Mouse (Mus musculus): ENCODE measurements at regions not wholly inside any gene's neighbourhood (a gene's known extent, or its start where the extent isn't known, plus 50 kb on each side); places are given as distances from the start of the nearest gene placed in this dataset.
"Not testable (repeated sequence)": the region's sequence is repeated elsewhere in the genome, so short reads cannot be mapped to it uniquely, and the experiment has no call there.

DNA sequence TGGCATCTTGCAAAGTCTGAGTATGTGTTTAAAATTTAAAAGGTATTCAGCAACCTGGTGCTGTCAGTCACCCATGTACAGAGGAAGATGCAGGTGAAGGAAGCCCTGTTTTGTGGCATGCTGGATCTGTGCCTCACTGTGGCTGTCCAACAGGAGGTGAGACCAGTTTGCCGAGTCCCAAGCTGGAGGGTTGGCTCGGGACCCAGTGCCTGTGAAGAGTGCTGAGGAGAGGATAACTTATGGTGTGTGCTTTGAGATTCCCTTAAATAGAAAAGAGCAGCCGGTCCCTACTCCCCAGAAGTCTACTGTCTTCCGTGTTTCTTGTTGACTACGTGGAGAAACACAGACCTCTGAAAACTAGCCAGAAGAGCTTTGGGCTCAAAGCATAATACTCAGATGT, 396.3 kb upstream of the Id2 start:
- no peak for ATAC-seq (ENCODE audit: insufficient number of reproducible peaks, insufficient read depth, low FRiP score, low TSS enrichment)
- Histone ChIP-seq H3K9me3 (no peaks in the 10 kb centered on the region), H3K9ac (no peak overlapping the region), H3K4me3 (no peak overlapping the region), H3K4me1 (no peaks in the 10 kb centered on the region), H3K27ac (no peak overlapping the region), H3K27me3 (no peaks in the 10 kb centered on the region), H3K4me2 (replicated peaks) (no peak overlapping the region), H3K36me3 (no peaks in the 10 kb centered on the region)
- WGBS, result 84% methylated on average over 5 of the region's 5 CpGs

DNA sequence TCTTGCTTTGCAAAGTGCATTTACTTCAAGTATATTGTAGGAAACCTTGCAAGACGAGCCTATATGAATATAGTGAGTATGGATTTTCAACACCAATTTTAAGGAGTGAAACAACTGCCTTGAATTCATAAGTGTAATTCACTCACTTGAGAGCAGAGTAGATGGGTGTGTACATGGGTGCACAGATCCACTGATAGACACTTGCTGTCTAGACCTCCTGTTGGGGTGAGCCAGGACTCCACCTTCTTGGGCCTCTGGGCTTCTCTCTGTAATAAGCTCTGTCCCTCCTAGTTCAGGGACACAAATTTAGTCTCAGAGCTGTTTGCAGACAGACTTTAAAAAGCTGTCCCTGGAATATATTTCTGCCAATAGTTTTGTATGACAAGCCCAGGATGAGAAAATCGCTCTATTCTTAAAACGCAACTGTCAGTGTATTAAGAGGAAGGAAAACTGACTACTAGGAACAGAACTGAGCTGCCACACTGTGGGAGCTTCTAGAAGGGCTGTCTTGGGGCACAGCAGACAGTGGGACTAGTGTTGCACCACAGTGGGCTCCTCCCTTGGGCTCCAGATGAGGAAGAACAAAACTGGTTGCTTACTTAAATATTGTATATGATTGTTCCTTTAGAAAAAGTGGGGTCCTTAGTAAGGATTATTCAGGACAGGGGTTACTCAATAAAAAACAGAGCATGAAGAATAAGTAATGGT, 395.7 kb upstream of the Id2 start:
- H3K4me2 ChIP-seq (replicated peaks), result no peak overlapping the region
- no peak for ATAC-seq (ENCODE audit: insufficient number of reproducible peaks, insufficient read depth, low FRiP score, low TSS enrichment)
- no peaks in the 10 kb centered on the region for H3K4me1 ChIP-seq
- H3K27me3 ChIP-seq, result no peaks in the 10 kb centered on the region
- no peak overlapping the region for H3K27ac ChIP-seq
- no peaks in the 10 kb centered on the region for H3K9me3 ChIP-seq
- no peaks in the 10 kb centered on the region for H3K36me3 ChIP-seq
- H3K4me3 ChIP-seq, result no peak overlapping the region
- whole genome bisulfite sequencing, result 91% methylated on average over 3 of the region's 3 CpGs
- no peak overlapping the region for H3K9ac ChIP-seq

DNA sequence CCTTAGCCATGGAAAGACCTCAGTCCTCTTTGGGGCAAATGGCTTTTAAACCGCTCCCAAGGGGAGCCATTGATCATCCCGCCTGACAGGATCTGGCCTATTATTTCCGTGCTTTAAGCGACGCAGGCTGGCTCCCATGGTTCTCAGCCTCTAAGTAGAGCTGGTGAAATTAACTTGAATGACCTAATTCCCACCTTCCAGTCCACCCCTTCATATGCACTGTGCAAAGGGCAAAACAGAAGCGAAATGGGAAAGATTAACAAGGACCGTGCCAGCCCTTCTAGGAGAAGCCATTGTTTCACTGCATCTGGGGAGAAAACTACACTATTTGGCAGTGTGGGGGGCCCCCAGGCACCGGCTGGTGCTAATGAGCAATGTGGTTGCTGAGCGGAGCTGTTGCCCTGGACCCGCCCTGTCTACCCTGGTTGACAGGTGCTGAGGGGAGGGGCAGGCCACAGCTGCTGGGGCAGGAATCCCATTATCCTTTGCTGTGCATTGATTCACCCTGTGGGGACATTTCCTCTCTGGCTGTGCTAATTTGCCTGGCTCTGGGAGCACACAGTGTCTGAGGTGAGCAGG, 378.3 kb upstream of the Id2 start:
- no peaks in the 10 kb centered on the region for H3K27me3 ChIP-seq
- no peak overlapping the region for H3K9ac ChIP-seq
- peaks cover 13% of the 10 kb centered on the region for H3K4me1 ChIP-seq
- no peaks in the 10 kb centered on the region for H3K9me3 ChIP-seq
- H3K27ac ChIP-seq, result no peak overlapping the region
- no peaks in the 10 kb centered on the region for H3K36me3 ChIP-seq
- 15% methylated on average over 10 of the region's 10 CpGs for WGBS
- ATAC-seq (ENCODE audit: insufficient number of reproducible peaks, insufficient read depth, low FRiP score, low TSS enrichment), result peak; percentile 74; the same call in 1 of the 2 replicates
- no peak overlapping the region for H3K4me3 ChIP-seq
- no peak overlapping the region for H3K4me2 ChIP-seq (replicated peaks)

DNA sequence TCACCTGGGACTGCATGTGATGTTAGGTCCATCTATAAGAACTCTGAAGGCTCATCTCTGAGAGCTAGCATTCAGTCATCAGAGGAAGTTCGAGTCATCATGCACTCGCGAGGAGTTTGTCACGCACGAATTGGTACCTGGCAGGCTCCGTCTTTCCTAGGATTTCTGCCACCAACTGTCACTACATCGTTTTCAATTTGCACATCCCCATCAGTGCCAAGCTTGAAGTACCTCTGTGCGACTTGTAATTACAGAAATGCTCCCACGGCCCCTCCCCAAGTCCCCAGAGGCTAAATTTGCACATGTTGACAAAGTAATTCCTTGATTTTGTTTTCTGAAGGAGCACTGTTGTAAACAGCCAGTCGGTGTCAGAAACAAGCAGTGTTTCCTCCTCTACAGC, 372.2 kb upstream of the Id2 start:
- H3K27me3 ChIP-seq, result no peaks in the 10 kb centered on the region

DNA sequence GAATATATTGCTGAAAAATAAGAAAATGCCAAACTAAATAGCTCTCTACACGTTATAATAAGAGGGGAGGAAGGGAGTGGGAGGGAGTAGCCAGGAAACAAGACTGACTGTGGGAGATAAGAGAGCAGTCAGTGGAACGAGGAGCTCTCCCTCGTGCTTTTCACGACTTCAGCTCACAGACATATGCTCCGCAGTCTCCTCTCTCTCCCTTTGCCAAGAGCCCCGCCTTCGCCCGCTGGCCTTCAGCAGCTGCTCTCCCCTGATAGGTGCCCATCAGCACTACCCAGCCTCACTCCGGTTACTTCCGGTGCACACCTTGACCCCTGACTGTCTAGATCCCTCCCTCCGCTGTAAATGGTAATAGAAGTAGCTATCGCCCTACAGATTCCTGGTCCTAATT, 370.8 kb upstream of the Id2 start:
- ATAC-seq (ENCODE audit: insufficient number of reproducible peaks, insufficient read depth, low FRiP score, low TSS enrichment), result no peak
- WGBS, result 71% methylated on average over 12 of the region's 12 CpGs
- Histone ChIP-seq H3K4me2 (replicated peaks) (no peak overlapping the region), H3K9me3 (no peaks in the 10 kb centered on the region), H3K27me3 (no peaks in the 10 kb centered on the region), H3K4me3 (no peak overlapping the region), H3K27ac (no peak overlapping the region), H3K4me1 (no peaks in the 10 kb centered on the region), H3K9ac (no peak overlapping the region), H3K36me3 (no peaks in the 10 kb centered on the region)

More for the DNA sequence above, 372.2 kb upstream of the Id2 start:
- H3K4me3 ChIP-seq, result no peak overlapping the region
- no peak overlapping the region for H3K9ac ChIP-seq
- 78% methylated on average over 10 of the region's 10 CpGs for WGBS
- no peak overlapping the region for H3K4me2 ChIP-seq (replicated peaks)
- H3K4me1 ChIP-seq, result no peaks in the 10 kb centered on the region
- no peaks in the 10 kb centered on the region for H3K36me3 ChIP-seq
- no peak for ATAC-seq (ENCODE audit: insufficient number of reproducible peaks, insufficient read depth, low FRiP score, low TSS enrichment)
- H3K27ac ChIP-seq, result no peak overlapping the region
- no peaks in the 10 kb centered on the region for H3K9me3 ChIP-seq

DNA sequence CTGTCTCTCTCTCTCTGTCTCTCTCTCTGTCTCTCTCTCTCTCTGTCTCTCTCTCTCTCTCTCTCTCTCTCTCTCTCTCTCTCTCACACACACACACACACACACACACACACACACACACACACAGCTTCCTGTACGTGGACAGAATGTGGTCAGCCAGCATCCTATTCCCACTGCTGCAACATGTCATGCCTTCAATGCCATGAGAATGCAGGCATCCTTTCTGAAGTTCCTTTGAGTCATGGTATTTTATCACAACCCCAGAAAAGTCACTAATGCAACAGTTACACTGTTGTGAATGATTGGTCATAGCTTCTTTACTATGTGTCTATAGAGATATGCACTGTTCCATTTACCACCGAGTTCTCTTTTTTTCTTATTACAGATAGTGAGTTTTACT, 365.8 kb upstream of the Id2 start:
- not testable (repeated sequence) for H3K9ac ChIP-seq; H3K27ac ChIP-seq; H3K4me2 ChIP-seq (replicated peaks); H3K36me3 ChIP-seq; H3K4me3 ChIP-seq; H3K27me3 ChIP-seq; H3K4me1 ChIP-seq; H3K9me3 ChIP-seq; ATAC-seq (ENCODE audit: insufficient number of reproducible peaks, insufficient read depth, low FRiP score, low TSS enrichment)
- 87% methylated on average over 2 of the region's 2 CpGs for WGBS

DNA sequence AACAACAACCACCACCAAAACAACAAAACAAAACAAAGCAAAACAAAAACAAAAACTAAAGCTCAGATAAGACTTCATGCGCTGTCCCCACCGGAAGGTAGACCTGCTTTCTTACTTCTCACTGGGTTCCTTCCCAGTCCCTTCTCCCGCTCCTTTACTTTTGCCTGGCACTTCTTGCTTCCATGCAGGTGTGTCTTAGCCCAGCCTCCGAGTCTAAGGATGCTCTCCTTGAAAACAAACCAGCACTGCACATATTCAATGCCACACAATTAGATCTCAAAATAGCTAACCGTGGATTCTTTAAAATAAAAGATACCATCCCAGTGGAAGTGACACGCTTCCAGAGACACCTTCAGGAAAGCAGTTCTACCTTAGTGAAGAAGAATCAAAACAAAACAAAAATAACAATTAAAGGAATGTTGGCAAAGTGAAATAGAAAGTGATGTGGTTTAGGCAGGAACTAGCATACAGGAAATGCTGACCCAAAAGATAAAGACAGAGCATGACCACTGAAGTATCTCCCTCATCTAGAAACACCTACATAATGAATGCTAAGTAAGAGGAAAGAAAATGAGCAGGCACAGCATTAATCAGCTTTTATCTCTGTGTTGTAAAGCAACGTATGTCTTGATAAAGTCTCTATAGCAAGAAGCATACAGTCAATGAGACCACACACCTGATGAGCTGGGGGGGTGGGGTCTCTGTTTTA, 358.5 kb upstream of the Id2 start:
- ATAC-seq (ENCODE audit: insufficient number of reproducible peaks, insufficient read depth, low FRiP score, low TSS enrichment), result no peak
- Histone ChIP-seq H3K9ac (no peak overlapping the region), H3K4me2 (replicated peaks) (no peak overlapping the region), H3K36me3 (no peaks in the 10 kb centered on the region), H3K9me3 (no peaks in the 10 kb centered on the region), H3K27me3 (no peaks in the 10 kb centered on the region), H3K27ac (no peak overlapping the region), H3K4me1 (no peaks in the 10 kb centered on the region), H3K4me3 (no peak overlapping the region)
- 87% methylated on average over 7 of the region's 7 CpGs for WGBS

DNA sequence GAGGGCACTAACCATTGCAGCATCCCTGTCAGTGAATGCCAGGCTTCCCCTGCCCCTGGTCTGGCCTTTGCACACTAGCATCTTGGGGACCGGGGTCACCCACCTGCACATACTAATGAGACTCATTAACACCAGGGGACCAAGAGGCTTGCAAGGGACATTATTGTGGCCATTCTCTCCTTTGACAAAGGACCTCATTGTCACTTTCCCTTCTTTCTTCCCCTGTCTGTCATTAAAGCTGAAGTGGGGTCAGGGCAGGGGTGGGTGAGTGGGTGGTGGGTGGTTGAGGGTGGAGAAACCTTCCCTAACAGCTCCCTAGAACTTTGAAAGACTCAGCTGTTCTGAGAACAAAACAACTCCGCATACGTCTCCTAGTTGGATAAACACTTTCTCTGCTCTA, 356.4 kb upstream of the Id2 start:
- Histone ChIP-seq H3K4me1 (no peaks in the 10 kb centered on the region), H3K9ac (no peak overlapping the region), H3K36me3 (no peaks in the 10 kb centered on the region), H3K27me3 (no peaks in the 10 kb centered on the region), H3K4me2 (replicated peaks) (no peak overlapping the region), H3K27ac (no peak overlapping the region), H3K9me3 (no peaks in the 10 kb centered on the region), H3K4me3 (no peak overlapping the region)
- 51% methylated on average over 3 of the region's 3 CpGs for WGBS
- no peak for ATAC-seq (ENCODE audit: insufficient number of reproducible peaks, insufficient read depth, low FRiP score, low TSS enrichment)

DNA sequence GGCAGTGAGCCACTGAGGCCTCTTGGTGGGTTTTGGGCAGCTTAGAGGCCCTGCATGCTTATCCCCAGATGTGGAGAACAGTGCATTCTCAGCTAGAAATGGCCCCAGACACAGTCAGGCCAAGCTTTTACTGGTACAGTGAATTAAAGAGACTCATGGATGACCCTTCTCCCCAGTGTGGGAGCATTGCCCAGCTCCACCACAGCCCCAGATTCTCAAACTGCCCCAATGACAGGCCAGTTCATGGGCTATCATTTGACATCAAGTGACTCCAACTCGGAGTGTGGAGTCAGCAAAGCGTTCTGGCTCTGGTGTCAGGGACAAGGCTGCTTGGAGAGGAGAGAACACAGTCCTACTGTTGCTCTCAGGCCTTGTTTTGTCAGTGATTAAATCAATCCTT, 354.2 kb upstream of the Id2 start:
- H3K4me3 ChIP-seq, result no peak overlapping the region
- 82% methylated on average over 2 of the region's 2 CpGs for WGBS
- no peaks in the 10 kb centered on the region for H3K9me3 ChIP-seq
- no peak for ATAC-seq (ENCODE audit: insufficient number of reproducible peaks, insufficient read depth, low FRiP score, low TSS enrichment)
- no peaks in the 10 kb centered on the region for H3K4me1 ChIP-seq
- no peak overlapping the region for H3K27ac ChIP-seq
- H3K36me3 ChIP-seq, result no peaks in the 10 kb centered on the region
- H3K27me3 ChIP-seq, result no peaks in the 10 kb centered on the region
- no peak overlapping the region for H3K9ac ChIP-seq
- no peak overlapping the region for H3K4me2 ChIP-seq (replicated peaks)

DNA sequence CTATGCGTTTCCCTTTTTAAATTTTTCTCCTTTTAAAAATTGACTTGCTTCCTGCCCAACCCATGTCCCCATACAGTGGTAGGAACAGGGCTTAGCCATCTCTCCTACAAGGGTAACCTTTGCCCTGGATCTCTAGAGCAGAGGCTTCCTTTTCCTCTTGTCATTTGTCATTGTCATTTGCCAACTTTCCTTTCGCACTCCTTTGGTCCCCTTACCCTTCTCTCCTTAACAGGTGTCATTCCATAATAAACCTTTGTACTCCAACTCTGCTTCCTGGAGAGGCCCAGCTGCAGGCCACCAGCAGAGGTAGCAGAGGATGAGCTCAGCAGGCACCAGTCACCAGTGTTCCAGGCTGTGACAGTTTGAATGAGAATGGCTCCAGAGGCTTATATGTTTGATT, 347.4 kb upstream of the Id2 start:
- H3K9me3 ChIP-seq, result no peaks in the 10 kb centered on the region
- 77% methylated on average over 2 of the region's 2 CpGs for WGBS
- H3K27ac ChIP-seq, result no peak overlapping the region
- H3K36me3 ChIP-seq, result no peaks in the 10 kb centered on the region
- no peak overlapping the region for H3K9ac ChIP-seq
- H3K4me3 ChIP-seq, result no peak overlapping the region
- no peaks in the 10 kb centered on the region for H3K4me1 ChIP-seq
- H3K4me2 ChIP-seq (replicated peaks), result no peak overlapping the region
- no peak for ATAC-seq (ENCODE audit: insufficient number of reproducible peaks, insufficient read depth, low FRiP score, low TSS enrichment)
- H3K27me3 ChIP-seq, result no peaks in the 10 kb centered on the region

DNA sequence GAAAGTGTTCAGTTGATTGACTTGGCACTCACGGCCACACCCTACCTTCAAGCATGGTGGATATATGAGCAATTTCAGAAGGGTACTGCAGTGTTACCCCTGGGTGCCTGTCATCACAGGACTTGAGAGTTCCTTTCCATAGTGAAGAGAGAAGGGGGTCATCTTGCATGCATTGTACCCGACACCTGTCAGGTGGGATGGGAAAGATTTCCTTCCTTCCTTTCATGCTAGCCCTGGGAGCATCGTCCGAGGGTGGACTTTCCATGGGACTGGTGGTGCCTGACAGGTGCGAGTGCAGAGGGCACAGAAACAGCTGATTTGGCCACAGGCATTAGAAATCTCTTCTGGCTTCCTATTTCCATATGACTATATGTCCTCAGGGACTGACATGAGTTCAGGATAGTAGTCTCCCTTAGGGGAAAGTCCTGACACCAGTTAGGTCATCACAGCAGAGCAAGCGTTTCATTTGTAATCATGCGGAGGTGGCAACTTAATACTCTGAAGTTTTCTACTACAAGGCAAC, 342.1 kb upstream of the Id2 start:
- Histone ChIP-seq H3K9ac (no peak overlapping the region), H3K36me3 (no peaks in the 10 kb centered on the region), H3K27ac (no peak overlapping the region), H3K27me3 (no peaks in the 10 kb centered on the region), H3K9me3 (no peaks in the 10 kb centered on the region), H3K4me3 (no peak overlapping the region), H3K4me2 (replicated peaks) (no peak overlapping the region), H3K4me1 (peaks cover 3% of the 10 kb centered on the region; the same call in 1 of the 2 replicates)
- WGBS, result 82% methylated on average over 7 of the region's 7 CpGs
- ATAC-seq (ENCODE audit: insufficient number of reproducible peaks, insufficient read depth, low FRiP score, low TSS enrichment), result no peak

Data from embryonic facial prominence, embryonic 12.5 days (tissue).